Mouse (Mus musculus) forebrain, embryonic 16.5 days (tissue): Measurements from ENCODE around the gene Rbm5. TPM values are rescaled to one million over a fixed set of nuclear protein-coding genes. Genes with fewer than 3 reads are reported as not detected.

Experiments
- ATAC-seq: fragments of 200-750 bp; cut with Nextera tagmentation; 2 replicates; pipeline ENCODE4 v1.8.0; 2017; ENCODE audit warnings: mild to moderate bottlenecking, moderate library complexity
- H3K27ac ChIP-seq: fragments of 300-500 bp; sonication (generic); 2 replicates; pipeline ENCODE4 v1.5.1; 2014; ENCODE audit warnings: low read length, control low read depth
- H3K27me3 ChIP-seq: fragments of 300-500 bp; sonication (generic); replicated peaks from 2 replicates; pipeline ENCODE4 v1.6.1; 2014; ENCODE audit warnings: low read length; ENCODE audit not compliant: control insufficient read depth, insufficient read depth
- H3K36me3 ChIP-seq: fragments of 300-500 bp; sonication (generic); 2 replicates; pipeline ENCODE4 v1.6.1; 2014; ENCODE audit not compliant: control insufficient read depth, insufficient read depth
- H3K4me1 ChIP-seq: fragments of 300-500 bp; sonication (generic); replicated peaks from 2 replicates; pipeline ENCODE4 v1.6.1; 2014; ENCODE audit warnings: low read length; ENCODE audit not compliant: control insufficient read depth, insufficient read depth
- H3K4me2 ChIP-seq: fragments of 300-500 bp; sonication (generic); 2 replicates; pipeline ENCODE4 v1.6.1; 2014; ENCODE audit warnings: mild to moderate bottlenecking, low read length, control low read depth
- H3K4me3 ChIP-seq: fragments of 300-500 bp; sonication (generic); replicated peaks from 2 replicates; pipeline ENCODE4 v1.5.1; 2014; ENCODE audit warnings: mild to moderate bottlenecking, low read length, control low read depth
- H3K9ac ChIP-seq: fragments of 300-500 bp; sonication (generic); replicated peaks from 2 replicates; pipeline ENCODE4 v1.6.1; 2014; ENCODE audit warnings: low read depth, low read length, control low read depth
- H3K9me3 ChIP-seq: fragments of 300-500 bp; sonication (generic); 2 replicates; pipeline ENCODE4 v1.6.1; 2016; ENCODE audit warnings: low read length; ENCODE audit not compliant: control insufficient read depth
- WGBS: fragments of 180-500 bp; shearing (Covaris S2); extraction: QIAGEN DNeasy Blood & Tissue Kit; methylation state at CpG from one replicate; pipeline ENCODE4 v1.1.7; 2014; 5-methylcytosine and 5-hydroxymethylcytosine counted together
- polyA plus RNA-seq: library from polyadenylated mRNA; unstranded; fragments of >200 nt; fragmentation: Nextera tagmentation; extraction: Ambion mirVana; gene quantifications from 2 replicates; pipeline ENCODE4 v1.2.1, GENCODE M21; 2015

The Rbm5 gene
- polyA plus RNA-seq, 1 experiment from 2014 or later, result 303 TPM

DNA sequence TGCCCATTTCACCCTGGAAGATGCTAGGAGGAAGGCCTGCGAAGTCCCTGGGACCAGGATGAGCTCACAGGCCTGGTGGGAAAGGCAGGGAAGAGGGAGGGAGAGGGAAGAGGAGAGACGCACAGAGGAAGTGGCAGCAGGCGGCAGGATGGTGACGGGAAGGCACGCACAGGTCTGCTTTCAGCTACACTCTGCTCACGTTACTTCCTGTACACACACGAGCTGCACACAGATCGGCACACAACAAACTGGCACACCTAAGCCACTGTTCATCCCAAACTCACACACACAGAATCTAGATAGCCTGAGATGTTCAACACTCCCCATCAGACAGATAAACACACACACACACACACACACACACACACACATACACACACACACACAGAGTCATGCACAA is 80.4 kb downstream of the Rbm5 start:
- no peaks in the 10 kb centered on the region for H3K9me3 ChIP-seq
- peaks cover 8% of the 10 kb centered on the region; the same call in 1 of the 2 replicates for H3K36me3 ChIP-seq
- H3K4me3 ChIP-seq, result no peak overlapping the region
- no peak for ATAC-seq
- no peak overlapping the region for H3K9ac ChIP-seq
- no peak overlapping the region for H3K27ac ChIP-seq
- WGBS, result 82% methylated on average over 8 of the region's 8 CpGs
- H3K4me1 ChIP-seq, result peaks cover 8% of the 10 kb centered on the region
- no peak overlapping the region for H3K4me2 ChIP-seq
- no peaks in the 10 kb centered on the region for H3K27me3 ChIP-seq

Other genes starting within 250 kb of the Rbm5 start
- 41.9 and 44.5 TPM in 2 replicates for gene Tmem115, start 237.1 kb downstream of the Rbm5 start, polyA plus RNA-seq
- gene Cyb561d2, start 228.8 kb downstream of the Rbm5 start, polyA plus RNA-seq, result 35.7 and 38.5 TPM in 2 replicates
- 88.4 and 89.8 TPM in 2 replicates for gene Nprl2, start 228.8 kb downstream of the Rbm5 start, polyA plus RNA-seq
- 2.2 and 3.2 TPM in 2 replicates for gene Zmynd10, start 223.7 kb downstream of the Rbm5 start, polyA plus RNA-seq
- gene Rassf1, start 219.4 kb downstream of the Rbm5 start, polyA plus RNA-seq, result 43.4 and 45.4 TPM in 2 replicates
- gene Tusc2, start 207.7 kb downstream of the Rbm5 start, polyA plus RNA-seq, result 93.2 and 98.5 TPM in 2 replicates
- gene Hyal2, start 203.1 kb downstream of the Rbm5 start, polyA plus RNA-seq, result 69.7 and 74.5 TPM in 2 replicates
- gene Hyal1, start 194.1 kb downstream of the Rbm5 start, polyA plus RNA-seq, result 6.9 and 7.2 TPM in 2 replicates
- 16.2 and 16.9 TPM in 2 replicates for gene Naa80, start 192.1 kb downstream of the Rbm5 start, polyA plus RNA-seq
- 1.4 TPM in 2 replicates for gene Hyal3, start 190.2 kb downstream of the Rbm5 start, polyA plus RNA-seq
- 14.4 and 16.8 TPM in 2 replicates for gene Ifrd2, start 183.4 kb downstream of the Rbm5 start, polyA plus RNA-seq
- 2.3 and 3.0 TPM in 2 replicates for gene Sema3b, start 161.8 kb downstream of the Rbm5 start, polyA plus RNA-seq
- gene Gnai2, start 135.6 kb downstream of the Rbm5 start, polyA plus RNA-seq, result 299 and 316 TPM in 2 replicates
- 30.4 and 32.6 TPM in 2 replicates for gene Slc38a3, start 101.5 kb downstream of the Rbm5 start, polyA plus RNA-seq
- gene Gnat1, start 91.3 kb downstream of the Rbm5 start, polyA plus RNA-seq, result 1.2 and 1.4 TPM in 2 replicates
- gene Sema3f, start 60.5 kb downstream of the Rbm5 start, polyA plus RNA-seq, result 11.0 and 14.9 TPM in 2 replicates
- gene Rbm6, start 102.2 kb upstream of the Rbm5 start, polyA plus RNA-seq, result 115 and 140 TPM in 2 replicates
- 24.8 and 25.2 TPM in 2 replicates for gene Mon1a, start 117.2 kb upstream of the Rbm5 start, polyA plus RNA-seq
- 0.91 and 1.3 TPM in 2 replicates for gene Mst1r, start 135.9 kb upstream of the Rbm5 start, polyA plus RNA-seq
- not detected in 2 replicates for gene Actl11, start 157.5 kb upstream of the Rbm5 start, polyA plus RNA-seq
- 117 and 140 TPM in 2 replicates for gene Camkv, start 164.7 kb upstream of the Rbm5 start, polyA plus RNA-seq
- 14.2 and 17.1 TPM in 2 replicates for gene Traip, start 179.1 kb upstream of the Rbm5 start, polyA plus RNA-seq
- gene Uba7, start 204.5 kb upstream of the Rbm5 start, polyA plus RNA-seq, result 3.2 and 3.7 TPM in 2 replicates
- gene Gm20661, start 212.1 kb upstream of the Rbm5 start, polyA plus RNA-seq, result 0.65 and 0.92 TPM in 2 replicates
- 12.8 and 14.2 TPM in 2 replicates for gene Inka1, start 214.9 kb upstream of the Rbm5 start, polyA plus RNA-seq
- gene Cdhr4, start 221.5 kb upstream of the Rbm5 start, polyA plus RNA-seq, result 1.2 TPM in 2 replicates
- 0.67 and 1.4 TPM in 2 replicates for gene Gm20662, start 225.4 kb upstream of the Rbm5 start, polyA plus RNA-seq
- 110 and 116 TPM in 2 replicates for gene Ip6k1, start 231.5 kb upstream of the Rbm5 start, polyA plus RNA-seq